Mouse (Mus musculus) mouse trophoblast stem cell (cell line): ENCODE results near the gene Tinagl1.

Source experiments
- in situ Hi-C, 2 experiments: fragments of 300-500 bp; cut with MseI, MboI; formaldehyde crosslinking; loops; 2 replicates in 1 of 2; 3 replicates in 1 of 2; pipeline ENCODE4 v1.15.1; 2025

Gene Tinagl1

GRCm38 (mm10) chr4:130177536-130177935, 2.6 kb upstream of the Tinagl1 start:
- in situ Hi-C loops = no loop called here

- in situ Hi-C loops = no loop called here
Observed at GRCm38 (mm10) chr4:130177087-130177486, 2.2 kb upstream of the Tinagl1 start.

GRCm38 (mm10) chr4:130176156-130176720, 1.3 kb upstream of the Tinagl1 start:
- in situ Hi-C loops = no loop called here

- in situ Hi-C loops = no loop called here
Observed at GRCm38 (mm10) chr4:130174335-130175031, 439 bp downstream of the Tinagl1 start.

- in situ Hi-C loops = no loop called here
Observed at GRCm38 (mm10) chr4:130173911-130174311, 1.0 kb downstream of the Tinagl1 start.

GRCm38 (mm10) chr4:130173060-130173822, 1.7 kb downstream of the Tinagl1 start:
- in situ Hi-C loops = no loop called here

GRCm38 (mm10) chr4:130171951-130172765, 2.8 kb downstream of the Tinagl1 start:
- in situ Hi-C loops = no loop called here

GRCm38 (mm10) chr4:130170362-130170761, 4.6 kb downstream of the Tinagl1 start:
- in situ Hi-C loops = no loop called here

GRCm38 (mm10) chr4:130169411-130169971, 5.4 kb downstream of the Tinagl1 start:
- in situ Hi-C loops = no loop called here

GRCm38 (mm10) chr4:130168280-130169183, 6.4 kb downstream of the Tinagl1 start:
- in situ Hi-C loops = no loop called here

GRCm38 (mm10) chr4:130167814-130168213, 7.1 kb downstream of the Tinagl1 start:
- in situ Hi-C loops = no loop called here

- in situ Hi-C loops = no loop called here
Observed at GRCm38 (mm10) chr4:130167321-130167720, 7.6 kb downstream of the Tinagl1 start.

- in situ Hi-C loops = no loop called here
Observed at GRCm38 (mm10) chr4:130166592-130166991, 8.3 kb downstream of the Tinagl1 start.

- in situ Hi-C loops = no loop called here
Observed at GRCm38 (mm10) chr4:130166061-130166460, 8.9 kb downstream of the Tinagl1 start.

GRCm38 (mm10) chr4:130164121-130164520, 10.8 kb downstream of the Tinagl1 start:
- in situ Hi-C loops = no loop called here

- in situ Hi-C loops = no loop called here
Observed at GRCm38 (mm10) chr4:130163391-130163861, 11.5 kb downstream of the Tinagl1 start.

- in situ Hi-C loops = no loop called here
Observed at GRCm38 (mm10) chr4:130161349-130161748, 13.6 kb downstream of the Tinagl1 start.

GRCm38 (mm10) chr4:130156812-130157371, 18.0 kb downstream of the Tinagl1 start:
- in situ Hi-C loops = no loop called here

GRCm38 (mm10) chr4:130154250-130154649, 20.7 kb downstream of the Tinagl1 start:
- in situ Hi-C loops = no loop called here

GRCm38 (mm10) chr4:130148405-130148804, 26.5 kb downstream of the Tinagl1 start:
- in situ Hi-C loops = no loop called here
